Mouse (Mus musculus) lung, postnatal 0 days (tissue): ENCODE results near the gene Vps35l. TPM values are rescaled to one million over a fixed set of nuclear protein-coding genes. Genes with fewer than 3 reads are reported as not detected.

Experiments
- ATAC-seq: fragments of 200-750 bp; cut with Nextera tagmentation; 2 replicates; pipeline ENCODE4 v1.8.0; 2017; ENCODE audit warnings: moderate library complexity
- DNase-seq: peaks from one replicate; pipeline ENCODE4 v3.0.0-alpha.2; 2016; ENCODE audit warnings: low spot score
- H3K27ac ChIP-seq: fragments of 300-500 bp; sonication (generic); 2 replicates; pipeline ENCODE4 v1.5.1; 2014; ENCODE audit warnings: antibody characterized with exemption, mild to moderate bottlenecking, low read length, mixed read lengths
- H3K27me3 ChIP-seq: fragments of 300-500 bp; sonication (generic); replicated peaks from 2 replicates; pipeline ENCODE4 v1.6.1; 2014; ENCODE audit warnings: low read length, mixed read lengths; ENCODE audit not compliant: insufficient read depth
- H3K36me3 ChIP-seq: fragments of 300-500 bp; sonication (generic); 2 replicates; pipeline ENCODE4 v1.6.1; 2014; ENCODE audit warnings: low read length, mixed read lengths; ENCODE audit not compliant: insufficient read depth
- H3K4me1 ChIP-seq: fragments of 300-500 bp; sonication (generic); 2 replicates; pipeline ENCODE4 v1.6.1; 2014; ENCODE audit warnings: antibody characterized with exemption, low read depth, low read length, mixed read lengths; ENCODE audit not compliant: insufficient read depth
- H3K4me2 ChIP-seq: fragments of 300-500 bp; sonication (generic); replicated peaks from 2 replicates; pipeline ENCODE4 v1.6.1; 2014; ENCODE audit warnings: low read depth, mild to moderate bottlenecking, low read length, moderate library complexity, mixed read lengths
- H3K4me3 ChIP-seq: fragments of 300-500 bp; sonication (generic); 2 replicates; pipeline ENCODE4 v1.5.1; 2014; ENCODE audit warnings: low read depth, low read length
- H3K9ac ChIP-seq: fragments of 300-500 bp; sonication (generic); replicated peaks from 2 replicates; pipeline ENCODE4 v1.6.1; 2014; ENCODE audit warnings: low read depth, mild to moderate bottlenecking
- H3K9me3 ChIP-seq: fragments of 300-500 bp; sonication (generic); 2 replicates; pipeline ENCODE4 v1.6.1; 2016; ENCODE audit warnings: low read length, mixed read lengths
- CTCF ChIP-seq: IDR thresholded peaks from 2 replicates; pipeline ENCODE4 v1.5.1; 2016; ENCODE audit warnings: antibody characterized with exemption, mild to moderate bottlenecking
- EP300 ChIP-seq: IDR thresholded peaks from 2 replicates; pipeline ENCODE4 v1.6.1; 2016; ENCODE audit warnings: antibody characterized with exemption, mild to moderate bottlenecking, control low read depth
- WGBS: fragments of 180-500 bp; shearing (Covaris S2); extraction: QIAGEN DNeasy Blood & Tissue Kit; methylation state at CpG from one replicate; pipeline ENCODE4 v1.1.7; 2014; 5-methylcytosine and 5-hydroxymethylcytosine counted together
- polyA plus RNA-seq: library from polyadenylated mRNA; unstranded; fragments of >200 nt; fragmentation: Nextera tagmentation; extraction: Ambion mirVana; gene quantifications from 2 replicates; pipeline ENCODE4 v1.2.1, GENCODE M21; 2015

Gene Vps35l
- polyA plus RNA-seq, 1 experiment from 2014 or later: 45.0 TPM

DNA sequence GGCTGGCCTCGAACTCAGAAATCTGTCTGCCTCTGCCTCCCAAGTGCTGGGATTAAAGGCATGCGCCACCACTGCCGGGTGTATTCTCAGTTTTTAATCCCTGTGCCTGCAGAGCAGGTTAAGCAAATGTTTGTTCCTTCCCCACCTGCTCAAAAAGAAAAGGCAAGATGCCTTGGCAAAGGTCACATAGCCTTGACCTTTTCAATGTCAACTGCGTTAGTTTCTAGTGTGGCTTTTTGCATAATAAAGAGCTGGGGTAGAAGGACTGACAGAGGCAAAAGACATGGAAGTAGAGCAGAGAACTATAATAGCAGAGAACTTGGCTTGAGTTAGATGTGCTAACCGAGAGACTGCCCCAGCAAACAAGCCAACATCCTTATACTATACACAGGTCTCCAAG, 29.2 kb upstream of the Vps35l start:
- no peak overlapping the region for H3K4me2 ChIP-seq
- no peak for ATAC-seq
- H3K4me3 ChIP-seq: no peak overlapping the region
- no peak for DNase-seq
- no peak overlapping the region for H3K27ac ChIP-seq
- H3K27me3 ChIP-seq: no peaks in the 10 kb centered on the region
- WGBS: 67% methylated on average over 5 of the region's 5 CpGs
- H3K9ac ChIP-seq: no peak overlapping the region
- H3K9me3 ChIP-seq: no peaks in the 10 kb centered on the region
- no peak for TF ChIP-seq CTCF
- H3K4me1 ChIP-seq: 0 out of 2 replicates have a peak, but pooled peaks cover 3% of the 10 kb centered on the region
- no peaks in the 10 kb centered on the region for H3K36me3 ChIP-seq

DNA sequence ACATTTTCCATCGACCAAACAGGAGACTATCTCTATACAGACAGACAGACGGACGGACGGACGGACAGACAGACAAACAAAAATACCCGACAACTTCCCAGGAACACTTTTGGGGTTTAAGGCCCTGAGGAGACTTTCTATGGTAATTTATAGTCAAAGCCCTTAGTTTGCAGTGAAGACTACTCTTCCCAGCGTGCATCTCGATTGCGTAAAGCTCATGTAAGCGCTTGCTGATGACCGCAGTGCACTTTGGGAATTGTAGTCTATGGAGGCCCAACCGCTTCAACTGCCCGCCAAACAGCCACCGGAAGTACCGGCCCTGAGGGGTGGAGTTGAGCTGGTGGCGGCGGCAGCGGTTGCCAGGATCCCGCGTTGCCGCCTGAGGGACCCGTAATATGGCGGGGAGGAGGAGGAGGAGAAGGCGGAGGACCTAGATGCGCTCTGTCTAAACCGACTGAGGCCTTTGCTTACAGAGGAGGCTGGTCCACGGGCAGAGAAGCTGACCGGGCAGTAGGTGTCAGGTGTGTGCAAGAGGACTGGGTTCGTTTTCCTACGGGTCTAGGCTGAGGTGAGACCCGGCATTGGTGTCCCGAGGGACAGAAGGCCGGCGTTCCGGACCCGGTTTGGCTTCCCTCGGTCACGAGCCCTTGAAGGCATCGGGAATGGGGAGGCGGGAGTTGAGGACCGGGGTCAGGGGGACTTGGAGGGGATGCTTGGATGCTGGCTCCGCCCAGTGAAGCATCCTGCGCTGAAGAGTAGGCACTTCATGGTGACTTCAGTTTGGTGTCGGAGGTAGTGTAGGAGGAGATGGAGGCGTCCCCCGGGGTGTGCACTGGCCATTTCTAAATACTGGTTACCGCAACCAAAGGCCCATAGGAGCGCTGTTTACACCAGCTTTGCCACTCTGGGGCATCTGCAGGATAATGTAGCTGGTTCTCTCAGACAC, 27.5 kb upstream of the Vps35l start, which contains the start of gene Ccp110:
Gene Ccp110, plus strand, starts transcription at position 325 of the 946 bp plus-strand sequence.
- peak; percentile 17; the same call in 1 of the 2 replicates for TF ChIP-seq EP300
- TF ChIP-seq CTCF: peak; percentile 41
- DNase-seq (peak; percentile 99), ATAC-seq (peak; percentile 98)
- Histone ChIP-seq H3K9me3 (no peaks in the 10 kb centered on the region), H3K27me3 (no peaks in the 10 kb centered on the region), H3K9ac (peak within 1 kb of the TSS; percentile 39), H3K36me3 (no peaks in the 10 kb centered on the region), H3K27ac (no peak within 1 kb of the TSS), H3K4me3 (peak within 1 kb of the TSS; percentile 69), H3K4me2 (peak within 1 kb of the TSS; percentile 89), H3K4me1 (0 out of 2 replicates have a peak, but pooled peaks cover 3% of the 10 kb centered on the region)
- WGBS: under 1% methylated on average over 48 of the region's 48 CpGs

DNA sequence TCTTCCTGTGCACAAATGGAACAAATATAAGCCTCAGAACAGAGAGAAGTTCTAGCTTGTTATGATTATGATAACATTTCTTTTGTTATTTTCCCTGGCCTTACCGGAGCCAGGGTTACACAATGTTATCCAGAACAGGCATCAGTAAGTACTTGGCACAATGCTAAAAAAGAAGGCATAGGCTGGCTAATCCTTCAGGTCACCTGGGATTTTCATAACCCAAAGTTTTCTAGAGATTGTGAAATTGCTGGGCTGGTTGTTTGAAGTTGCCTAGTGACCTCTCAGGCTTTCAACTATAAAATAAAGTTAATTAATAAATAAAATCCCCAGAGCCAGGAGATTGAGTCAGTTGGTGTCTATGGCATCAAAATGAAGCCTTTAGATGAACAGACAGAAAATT, 25.2 kb upstream of the Vps35l start:
- Histone ChIP-seq H3K4me2 (no peak overlapping the region), H3K9ac (no peak overlapping the region), H3K9me3 (no peaks in the 10 kb centered on the region), H3K4me3 (no peak overlapping the region), H3K27ac (no peak overlapping the region), H3K27me3 (no peaks in the 10 kb centered on the region), H3K36me3 (no peaks in the 10 kb centered on the region), H3K4me1 (0 out of 2 replicates have a peak, but pooled peaks cover 3% of the 10 kb centered on the region)
- peak; percentile 75 for DNase-seq
- peak; percentile 33; the same call in 1 of the 2 replicates for TF ChIP-seq EP300
- no peak for TF ChIP-seq CTCF
- peak; percentile 23; the same call in 1 of the 2 replicates for ATAC-seq
- 66% methylated on average over 1 of the region's 1 CpGs for WGBS

DNA sequence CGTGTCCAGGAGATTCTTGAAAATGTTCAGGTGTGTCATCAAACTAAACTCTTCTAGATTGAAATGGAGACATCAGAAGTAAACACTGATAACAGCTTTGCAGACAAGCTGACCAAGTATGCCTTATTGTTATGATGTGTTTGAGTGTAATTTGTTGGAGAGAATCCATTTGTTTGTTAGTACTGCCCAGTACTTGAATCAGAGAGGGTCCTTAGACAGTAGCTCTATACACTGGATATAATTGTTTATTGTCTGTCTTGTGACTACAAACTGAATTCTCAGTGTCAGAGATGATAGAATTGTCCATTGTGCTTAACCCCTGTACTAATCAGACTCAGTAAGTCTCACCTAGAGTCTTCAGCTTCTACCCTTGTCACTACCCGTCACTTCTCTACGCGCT, 22.0 kb upstream of the Vps35l start:
- no peak for DNase-seq
- Histone ChIP-seq H3K9ac (no peak overlapping the region), H3K27me3 (no peaks in the 10 kb centered on the region), H3K27ac (no peak overlapping the region), H3K4me2 (no peak overlapping the region), H3K36me3 (no peaks in the 10 kb centered on the region), H3K4me3 (no peak overlapping the region), H3K9me3 (no peaks in the 10 kb centered on the region), H3K4me1 (0 out of 2 replicates have a peak, but pooled peaks cover 1% of the 10 kb centered on the region)
- ATAC-seq: no peak
- TF ChIP-seq EP300: no peak
- TF ChIP-seq CTCF: no peak
- WGBS: 87% methylated on average over 4 of the region's 4 CpGs

DNA sequence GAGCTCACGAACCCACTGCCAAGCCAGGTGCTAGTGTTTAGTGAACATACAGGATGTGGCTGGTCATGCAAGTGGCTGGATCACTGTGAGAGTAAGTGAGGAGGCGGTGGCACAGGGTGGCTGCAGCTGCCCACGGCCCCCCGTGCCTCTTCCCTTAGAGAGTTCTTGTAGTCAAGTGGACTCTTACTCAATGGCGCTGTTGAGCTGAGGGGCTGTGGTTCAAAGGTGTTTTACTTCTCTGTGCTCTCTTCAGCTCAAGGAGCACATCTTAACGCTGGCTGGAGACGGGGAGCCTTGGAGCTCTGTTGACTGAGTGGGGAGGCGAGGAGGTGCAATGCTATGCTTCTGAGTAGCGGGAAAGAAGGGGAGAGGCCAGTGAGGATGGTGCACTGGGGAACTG, 16.1 kb upstream of the Vps35l start:
- DNase-seq (peak; percentile 92), ATAC-seq (peak; percentile 98)
- 72% methylated on average over 9 of the region's 9 CpGs for WGBS
- no peak overlapping the region for H3K4me3 ChIP-seq
- H3K4me2 ChIP-seq: no peak overlapping the region
- H3K36me3 ChIP-seq: peaks cover 7% of the 10 kb centered on the region
- H3K9ac ChIP-seq: no peak overlapping the region
- no peaks in the 10 kb centered on the region for H3K4me1 ChIP-seq
- peak; percentile 35 for TF ChIP-seq CTCF
- TF ChIP-seq EP300: peak; percentile 92
- no peak overlapping the region for H3K27ac ChIP-seq
- no peaks in the 10 kb centered on the region for H3K9me3 ChIP-seq
- H3K27me3 ChIP-seq: no peaks in the 10 kb centered on the region

DNA sequence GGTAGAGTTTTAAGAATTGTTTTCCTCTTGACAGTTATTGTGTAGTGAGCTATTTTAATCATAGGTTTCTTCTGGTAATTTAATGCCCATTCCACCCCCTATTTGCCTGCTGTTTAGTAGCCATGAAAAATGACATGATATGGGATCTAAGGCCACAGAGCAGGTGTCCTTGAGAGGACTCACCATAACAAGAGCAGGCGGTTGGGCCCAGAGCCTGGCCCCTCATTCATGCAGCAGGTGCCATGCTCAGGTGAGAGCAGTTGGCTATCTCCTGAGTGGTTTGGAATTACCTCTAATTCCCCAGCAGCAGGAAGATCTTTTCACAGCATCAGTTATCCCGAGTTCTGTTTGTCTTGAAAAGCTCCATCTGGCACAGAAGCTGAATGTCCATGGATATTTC, 14.6 kb upstream of the Vps35l start:
- no peak overlapping the region for H3K4me3 ChIP-seq
- H3K36me3 ChIP-seq: peaks cover 7% of the 10 kb centered on the region
- H3K9me3 ChIP-seq: no peaks in the 10 kb centered on the region
- no peaks in the 10 kb centered on the region for H3K27me3 ChIP-seq
- ATAC-seq: no peak
- TF ChIP-seq EP300 (no peak), CTCF (no peak)
- WGBS: 70% methylated on average over 2 of the region's 2 CpGs
- H3K4me1 ChIP-seq: no peaks in the 10 kb centered on the region
- DNase-seq: no peak
- no peak overlapping the region for H3K9ac ChIP-seq
- no peak overlapping the region for H3K4me2 ChIP-seq
- H3K27ac ChIP-seq: no peak overlapping the region
